Mouse (Mus musculus) megakaryocyte, embryonic 14.5 days (primary cell): ENCODE data around the gene Ppp1r10. TPM values are rescaled to one million over a fixed set of nuclear protein-coding genes. Genes with fewer than 3 reads are reported as not detected.

Experiments
- H3K27me3 ChIP-seq: replicated peaks from 2 replicates; pipeline ENCODE3; 2012; ENCODE audit warnings: inconsistent platforms
- H3K36me3 ChIP-seq: replicated peaks from 2 replicates; pipeline ENCODE3; 2012; ENCODE audit warnings: low read length, inconsistent platforms, mixed read lengths
- H3K4me1 ChIP-seq: 2 replicates; pipeline ENCODE4 v1.6.1; 2012; ENCODE audit warnings: inconsistent platforms
- H3K4me3 ChIP-seq: replicated peaks from 2 replicates; pipeline ENCODE3; 2012; ENCODE audit warnings: moderate library complexity, mild to moderate bottlenecking, inconsistent platforms
- H3K9me3 ChIP-seq: 2 replicates; pipeline ENCODE4 v1.6.1; 2012; ENCODE audit warnings: inconsistent platforms
- FLI1 ChIP-seq: IDR thresholded peaks from 2 replicates; pipeline ENCODE4 v1.6.1; 2012; ENCODE audit warnings: low read length, inconsistent platforms, mixed read lengths
- GATA1 ChIP-seq: IDR thresholded peaks from 3 replicates; pipeline ENCODE4 v1.6.1; 2012; ENCODE audit warnings: mixed read lengths, low read length, inconsistent platforms, borderline replicate concordance
- polyA plus RNA-seq: library from polyadenylated mRNA; stranded (reverse); fragments of >175 nt; gene quantifications from 2 replicates; pipeline ENCODE4 v1.2.3, GENCODE M21; 2012; ENCODE audit warnings: low replicate concordance; ENCODE audit not compliant: insufficient read depth

Gene Ppp1r10
- polyA plus RNA-seq, 1 experiment: 28.5 TPM

DNA sequence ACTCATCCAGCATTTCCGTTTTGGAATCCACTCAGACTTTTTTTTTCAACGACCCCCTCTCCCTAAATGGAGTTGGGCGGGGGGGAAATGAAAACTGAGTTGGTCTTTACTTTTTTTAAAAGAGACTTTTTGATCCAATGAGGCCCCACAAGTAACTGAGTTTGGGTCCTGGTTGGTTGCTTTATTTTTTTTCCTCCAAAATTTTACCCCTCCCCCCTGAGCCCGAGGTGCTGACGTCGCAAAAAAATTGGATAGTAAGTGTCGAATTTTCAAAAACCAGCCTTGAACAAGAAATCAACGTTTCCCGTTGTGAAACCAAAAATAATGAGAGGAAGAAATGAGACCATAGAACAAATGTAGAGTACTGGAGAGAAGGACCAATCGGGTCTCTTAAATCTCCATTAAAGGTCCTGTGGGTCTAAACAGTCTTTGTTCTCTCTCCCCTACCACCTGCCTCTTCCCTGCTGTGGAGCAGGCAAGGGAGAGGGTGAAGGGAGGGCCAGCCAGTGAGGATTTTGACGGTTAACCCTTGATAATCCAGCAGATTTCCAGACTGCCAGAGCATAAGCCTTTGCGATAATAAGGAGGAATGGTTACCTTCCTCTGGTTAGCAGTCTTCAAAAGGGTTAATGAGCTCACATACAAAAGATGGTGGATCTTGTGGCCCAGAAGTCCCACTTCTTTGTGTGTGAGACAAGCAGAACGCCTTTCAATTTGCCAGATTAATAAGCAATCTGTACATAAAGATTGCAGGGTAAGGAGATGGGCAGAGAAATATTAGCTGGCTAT, 1.4 kb downstream of the Ppp1r10 start:
- no peaks in the 10 kb centered on the region for H3K27me3 ChIP-seq
- peaks cover 71% of the 10 kb centered on the region for H3K36me3 ChIP-seq
- no peaks in the 10 kb centered on the region for H3K9me3 ChIP-seq
- peak overlapping the region; percentile 92 for H3K4me3 ChIP-seq
- H3K4me1 ChIP-seq: peaks cover 53% of the 10 kb centered on the region
- TF ChIP-seq FLI1 (no peak), GATA1 (no peak)

- Histone ChIP-seq H3K9me3 (no peaks in the 10 kb centered on the region), H3K4me1 (peaks cover 55% of the 10 kb centered on the region), H3K27me3 (no peaks in the 10 kb centered on the region), H3K36me3 (peaks cover 71% of the 10 kb centered on the region), H3K4me3 (peak overlapping the region; percentile 92)
- no peak for TF ChIP-seq GATA1
- no peak for TF ChIP-seq FLI1
Observed at GRCm38 (mm10) chr17:35918276-35919059, 2.2 kb downstream of the Ppp1r10 start.

DNA sequence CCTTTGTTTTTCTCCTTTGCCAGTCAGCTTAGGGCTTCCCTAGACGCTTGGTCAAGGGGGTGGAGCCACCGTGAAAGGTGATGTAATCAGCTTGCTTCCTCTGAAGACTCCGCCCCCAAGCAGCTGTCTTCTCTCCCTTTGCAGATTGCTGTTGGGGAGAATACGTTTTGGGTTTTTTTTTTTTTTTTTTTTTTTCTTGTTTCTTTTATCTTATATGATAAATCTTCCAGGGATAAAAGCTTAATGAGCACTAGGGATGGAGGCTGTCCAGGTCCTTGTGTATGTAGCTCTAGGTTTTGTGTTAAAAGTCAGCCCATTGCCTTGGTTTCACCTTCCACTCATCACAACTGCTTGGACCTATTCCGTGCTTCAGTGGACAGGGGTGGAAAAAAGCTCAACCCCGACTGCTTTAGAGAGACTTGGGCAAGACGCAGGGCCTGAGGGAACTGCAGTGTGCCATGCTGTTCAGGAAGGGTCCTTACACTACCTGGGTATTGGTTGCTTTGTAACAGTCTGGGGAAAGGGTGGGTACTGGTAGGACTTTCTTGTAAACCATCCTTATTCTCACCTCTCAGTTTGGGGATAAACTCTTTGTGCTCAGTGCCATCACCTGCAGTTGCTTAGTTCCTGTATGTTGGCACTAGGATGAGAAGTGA, 3.0 kb downstream of the Ppp1r10 start:
- H3K9me3 ChIP-seq: no peaks in the 10 kb centered on the region
- peak overlapping the region; percentile 92 for H3K4me3 ChIP-seq
- TF ChIP-seq FLI1: no peak
- no peak for TF ChIP-seq GATA1
- H3K36me3 ChIP-seq: peaks cover 73% of the 10 kb centered on the region
- peaks cover 62% of the 10 kb centered on the region for H3K4me1 ChIP-seq
- no peaks in the 10 kb centered on the region for H3K27me3 ChIP-seq

- H3K9me3 ChIP-seq: no peaks in the 10 kb centered on the region
- no peaks in the 10 kb centered on the region for H3K27me3 ChIP-seq
- peaks cover 63% of the 10 kb centered on the region for H3K4me1 ChIP-seq
- H3K36me3 ChIP-seq: peaks cover 74% of the 10 kb centered on the region
- TF ChIP-seq FLI1 (no peak), GATA1 (no peak)
- H3K4me3 ChIP-seq: peak overlapping the region; percentile 92
Observed at GRCm38 (mm10) chr17:35919864-35920301, 3.6 kb downstream of the Ppp1r10 start.

- H3K4me3 ChIP-seq: peak overlapping the region; percentile 92
- H3K4me1 ChIP-seq: peaks cover 64% of the 10 kb centered on the region
Observed at GRCm38 (mm10) chr17:35920384-35920783, 4.2 kb downstream of the Ppp1r10 start.

DNA sequence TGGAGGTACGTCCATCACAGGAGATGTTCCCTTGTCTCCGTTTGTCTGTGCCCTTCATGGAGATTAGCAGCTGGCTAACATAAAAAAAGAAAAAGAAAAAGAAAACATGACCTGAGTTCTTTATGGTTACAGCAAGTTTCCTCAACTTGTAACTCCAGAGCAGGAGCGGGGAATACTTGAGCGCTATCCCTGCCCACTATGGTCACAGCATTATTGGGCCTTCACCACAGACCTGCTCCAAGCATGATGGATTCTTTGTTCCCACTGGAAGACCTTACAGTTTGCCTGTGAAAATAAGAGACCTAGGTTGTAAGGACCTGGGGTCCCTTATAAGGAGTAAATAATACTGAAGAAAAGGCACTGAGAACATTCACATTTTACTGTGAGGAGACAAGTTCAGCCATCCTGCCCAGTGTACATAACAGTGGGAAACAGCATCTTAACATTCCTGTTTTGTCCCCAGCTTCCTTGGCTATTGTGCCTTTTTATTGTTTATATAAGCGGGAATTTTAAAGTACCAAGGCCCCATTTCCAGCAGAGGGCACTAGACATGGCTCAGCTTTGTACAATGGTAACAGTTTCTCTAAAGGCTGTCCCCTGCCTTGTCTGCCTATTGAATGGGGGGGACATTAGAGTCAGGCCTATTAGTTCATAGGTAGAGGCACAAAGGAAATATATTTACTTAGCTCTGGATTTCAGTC, 4.8 kb downstream of the Ppp1r10 start:
- peak overlapping the region; percentile 47 for H3K4me3 ChIP-seq
- H3K27me3 ChIP-seq: no peaks in the 10 kb centered on the region
- peaks cover 63% of the 10 kb centered on the region for H3K4me1 ChIP-seq
- peaks cover 85% of the 10 kb centered on the region for H3K36me3 ChIP-seq
- no peaks in the 10 kb centered on the region for H3K9me3 ChIP-seq
- TF ChIP-seq GATA1: no peak
- no peak for TF ChIP-seq FLI1

More at GRCm38 (mm10) chr17:35920384-35920783, 4.2 kb downstream of the Ppp1r10 start:
- TF ChIP-seq GATA1: no peak
- no peak for TF ChIP-seq FLI1
- peaks cover 79% of the 10 kb centered on the region for H3K36me3 ChIP-seq
- H3K27me3 ChIP-seq: no peaks in the 10 kb centered on the region
- H3K9me3 ChIP-seq: no peaks in the 10 kb centered on the region

DNA sequence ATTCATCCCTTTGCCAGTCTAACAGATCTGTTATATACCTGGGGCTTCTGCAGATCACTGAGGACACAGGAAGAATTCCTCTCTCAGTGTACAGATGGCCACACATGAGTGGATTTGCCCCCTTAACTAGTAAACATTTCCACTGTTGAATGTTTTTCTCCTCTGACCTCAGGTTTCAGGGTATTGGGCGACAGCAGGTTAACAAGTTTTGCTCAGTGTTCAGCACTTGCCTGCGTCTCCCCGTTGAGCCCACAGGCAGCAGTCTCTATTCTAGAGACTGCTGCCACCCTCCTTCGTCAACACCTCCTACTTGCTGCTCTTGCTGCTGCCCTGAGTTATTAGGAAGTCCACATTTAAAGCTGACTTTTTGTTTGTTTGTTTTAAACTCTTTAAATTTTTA, 5.5 kb downstream of the Ppp1r10 start:
- H3K36me3 ChIP-seq: peaks cover 92% of the 10 kb centered on the region
- no peaks in the 10 kb centered on the region for H3K9me3 ChIP-seq
- no peaks in the 10 kb centered on the region for H3K27me3 ChIP-seq
- H3K4me3 ChIP-seq: no peak overlapping the region
- no peak for TF ChIP-seq GATA1
- TF ChIP-seq FLI1: no peak
- H3K4me1 ChIP-seq: peaks cover 70% of the 10 kb centered on the region

DNA sequence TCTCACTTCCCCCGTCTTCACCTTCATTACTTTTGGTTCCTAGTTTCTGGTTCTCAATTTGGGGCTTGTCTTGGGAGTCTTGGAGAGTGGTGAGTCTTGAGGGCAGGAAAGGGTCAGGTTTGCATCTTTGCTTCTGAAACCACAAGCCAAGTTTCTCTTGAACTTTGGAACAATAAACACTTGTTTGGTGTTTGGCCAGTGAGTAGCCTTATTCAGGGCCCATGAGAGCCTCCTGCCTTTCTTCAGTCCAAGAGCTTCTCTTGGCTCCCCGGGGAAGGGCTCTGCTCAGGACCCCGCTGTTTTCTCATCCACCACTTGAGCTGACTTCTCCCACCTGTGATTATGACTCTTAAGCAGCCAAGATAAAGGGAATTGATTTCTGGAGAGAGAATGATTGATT, 6.3 kb downstream of the Ppp1r10 start:
- Histone ChIP-seq H3K36me3 (peaks cover 91% of the 10 kb centered on the region), H3K9me3 (no peaks in the 10 kb centered on the region), H3K27me3 (no peaks in the 10 kb centered on the region), H3K4me3 (no peak overlapping the region), H3K4me1 (peaks cover 74% of the 10 kb centered on the region)
- TF ChIP-seq GATA1: no peak

DNA sequence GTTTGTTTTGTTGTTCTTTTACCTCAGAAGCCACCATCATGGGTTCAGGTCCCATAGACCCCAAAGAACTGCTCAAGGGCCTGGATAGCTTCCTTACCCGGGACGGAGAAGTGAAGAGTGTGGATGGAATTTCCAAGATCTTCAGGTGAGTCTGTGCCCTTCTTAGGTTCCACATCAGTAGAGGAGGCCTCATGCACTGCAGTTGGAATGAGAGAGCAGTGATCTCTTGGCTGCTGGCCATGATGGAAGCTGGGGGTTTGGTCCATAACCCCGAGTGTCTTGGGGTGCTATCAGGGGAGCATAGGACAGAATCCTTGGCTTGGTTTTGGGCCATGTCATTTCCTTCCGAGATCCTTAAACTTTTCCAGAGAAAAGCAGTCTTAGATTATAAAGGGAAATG, 7.0 kb downstream of the Ppp1r10 start:
- TF ChIP-seq GATA1: no peak
- no peaks in the 10 kb centered on the region for H3K9me3 ChIP-seq
- H3K4me3 ChIP-seq: no peak overlapping the region
- H3K4me1 ChIP-seq: peaks cover 79% of the 10 kb centered on the region
- H3K36me3 ChIP-seq: peaks cover 91% of the 10 kb centered on the region
- no peaks in the 10 kb centered on the region for H3K27me3 ChIP-seq
